Mouse (Mus musculus) liver, postnatal 0 days (tissue): ENCODE data around the gene Ttll11. TPM values are rescaled to one million over a fixed set of nuclear protein-coding genes. Genes with fewer than 3 reads are reported as not detected.

ENCODE experiments used
- ATAC-seq: fragments of 200-750 bp; cut with Nextera tagmentation; 2 replicates; pipeline ENCODE4 v1.8.0; 2017; ENCODE audit warnings: mild to moderate bottlenecking, moderate library complexity
- DNase-seq: peaks from one replicate; pipeline ENCODE4 v3.0.0-alpha.2; 2016
- H3K27ac ChIP-seq: fragments of 300-500 bp; sonication (generic); 2 replicates; pipeline ENCODE4 v1.5.1; 2014; ENCODE audit warnings: antibody characterized with exemption, moderate library complexity, mild to moderate bottlenecking, low read depth
- H3K27me3 ChIP-seq: fragments of 300-500 bp; sonication (generic); 2 replicates; pipeline ENCODE4 v1.6.1; 2014; ENCODE audit warnings: low read length, control low read depth, mixed read lengths; ENCODE audit not compliant: insufficient read depth
- H3K36me3 ChIP-seq: fragments of 300-500 bp; sonication (generic); replicated peaks from 2 replicates; pipeline ENCODE4 v1.6.1; 2014; ENCODE audit warnings: mild to moderate bottlenecking, control low read depth, low read length, moderate library complexity, mixed read lengths; ENCODE audit not compliant: insufficient read depth
- H3K4me1 ChIP-seq: fragments of 300-500 bp; sonication (generic); 2 replicates; pipeline ENCODE4 v1.6.1; 2014; ENCODE audit warnings: antibody characterized with exemption, mild to moderate bottlenecking, control low read depth; ENCODE audit not compliant: insufficient read depth
- H3K4me2 ChIP-seq: fragments of 300-500 bp; sonication (generic); 2 replicates; pipeline ENCODE4 v1.6.1; 2014; ENCODE audit warnings: low read depth, mild to moderate bottlenecking, low read length, moderate library complexity, mixed read lengths
- H3K4me3 ChIP-seq: fragments of 300-500 bp; sonication (generic); 2 replicates; pipeline ENCODE4 v1.5.1; 2014; ENCODE audit warnings: low read depth, low read length
- H3K9ac ChIP-seq: fragments of 300-500 bp; sonication (generic); replicated peaks from 2 replicates; pipeline ENCODE4 v1.6.1; 2014; ENCODE audit warnings: mild to moderate bottlenecking, moderate library complexity
- H3K9me3 ChIP-seq: fragments of 300-500 bp; sonication (generic); 2 replicates; pipeline ENCODE4 v1.6.1; 2016; ENCODE audit warnings: mild to moderate bottlenecking, control low read depth, low read length, mixed read lengths
- CTCF ChIP-seq: sonication (generic); IDR thresholded peaks from 2 replicates; pipeline ENCODE4 v1.5.1; 2016; ENCODE audit warnings: antibody characterized with exemption, low read depth
- EP300 ChIP-seq: IDR thresholded peaks from 2 replicates; pipeline ENCODE4 v1.6.1; 2016; ENCODE audit warnings: antibody characterized with exemption, low read depth, mild to moderate bottlenecking
- WGBS: fragments of 180-500 bp; shearing (Covaris S2); extraction: QIAGEN DNeasy Blood & Tissue Kit; methylation state at CpG from one replicate; pipeline ENCODE4 v1.1.7; 2014; ENCODE audit not compliant: insufficient replicate concordance; 5-methylcytosine and 5-hydroxymethylcytosine counted together
- polyA plus RNA-seq: library from polyadenylated mRNA; unstranded; fragments of >200 nt; fragmentation: Nextera tagmentation; extraction: Ambion mirVana; gene quantifications from 2 replicates; pipeline ENCODE4 v1.2.1, GENCODE M21; 2015

Ttll11 gene
- polyA plus RNA-seq, 1 experiment from 2014 or later = 1.1 TPM

- WGBS = 74% methylated on average over 11 of the region's 11 CpGs
- no peak overlapping the region for H3K4me3 ChIP-seq
- no peak for ATAC-seq
Measured at GRCm38 (mm10) chr2:35838751-35839479, 140.8 kb downstream of the Ttll11 start.

GRCm38 (mm10) chr2:35834198-35834913 lies 145.4 kb downstream of the Ttll11 start:
- no peak overlapping the region for H3K9ac ChIP-seq
- H3K4me1 ChIP-seq = peaks cover 28% of the 10 kb centered on the region
- no peak overlapping the region for H3K4me2 ChIP-seq
- no peak for DNase-seq
- no peaks in the 10 kb centered on the region for H3K36me3 ChIP-seq
- TF ChIP-seq EP300 (no peak), CTCF (no peak)
- H3K27ac ChIP-seq = no peak overlapping the region
- WGBS = 91% methylated on average over 10 of the region's 10 CpGs
- no peaks in the 10 kb centered on the region for H3K27me3 ChIP-seq
- peaks cover 16% of the 10 kb centered on the region for H3K9me3 ChIP-seq
- ATAC-seq = no peak
- no peak overlapping the region for H3K4me3 ChIP-seq

More at GRCm38 (mm10) chr2:35838751-35839479, 140.8 kb downstream of the Ttll11 start:
- Histone ChIP-seq H3K27ac (no peak overlapping the region), H3K9me3 (peaks cover 16% of the 10 kb centered on the region), H3K4me2 (no peak overlapping the region), H3K27me3 (no peaks in the 10 kb centered on the region), H3K4me1 (peaks cover 17% of the 10 kb centered on the region), H3K9ac (no peak overlapping the region), H3K36me3 (no peaks in the 10 kb centered on the region)
- DNase-seq = no peak
- TF ChIP-seq CTCF (no peak), EP300 (no peak)

DNA sequence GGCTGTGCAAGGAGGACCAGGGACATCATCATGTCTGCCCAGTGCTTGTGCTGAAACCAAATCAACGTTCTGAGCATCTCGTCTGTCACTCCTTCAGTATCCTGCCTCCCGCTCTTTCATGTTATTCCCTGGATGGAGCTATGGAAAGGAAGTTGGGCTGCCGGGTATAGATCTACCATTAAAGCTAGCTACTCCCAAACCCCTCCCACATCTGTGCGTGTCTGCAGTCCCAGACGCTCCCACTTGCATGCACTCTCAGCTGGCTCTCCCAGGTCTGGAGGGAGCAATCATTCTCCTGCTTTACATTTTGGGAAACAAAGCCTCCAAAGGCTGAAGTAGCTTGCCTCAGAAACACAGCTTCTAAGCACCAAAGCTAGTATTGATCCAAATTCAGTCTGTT lies 146.2 kb downstream of the Ttll11 start:
- peaks cover 16% of the 10 kb centered on the region for H3K9me3 ChIP-seq
- peaks cover 28% of the 10 kb centered on the region for H3K4me1 ChIP-seq
- no peaks in the 10 kb centered on the region for H3K36me3 ChIP-seq
- DNase-seq = no peak
- H3K27me3 ChIP-seq = no peaks in the 10 kb centered on the region
- no peak overlapping the region for H3K4me3 ChIP-seq
- no peak for ATAC-seq
- 76% methylated on average over 6 of the region's 6 CpGs for WGBS
- H3K4me2 ChIP-seq = no peak overlapping the region
- no peak overlapping the region for H3K9ac ChIP-seq
- TF ChIP-seq EP300 (no peak), CTCF (no peak)
- no peak overlapping the region for H3K27ac ChIP-seq

DNA sequence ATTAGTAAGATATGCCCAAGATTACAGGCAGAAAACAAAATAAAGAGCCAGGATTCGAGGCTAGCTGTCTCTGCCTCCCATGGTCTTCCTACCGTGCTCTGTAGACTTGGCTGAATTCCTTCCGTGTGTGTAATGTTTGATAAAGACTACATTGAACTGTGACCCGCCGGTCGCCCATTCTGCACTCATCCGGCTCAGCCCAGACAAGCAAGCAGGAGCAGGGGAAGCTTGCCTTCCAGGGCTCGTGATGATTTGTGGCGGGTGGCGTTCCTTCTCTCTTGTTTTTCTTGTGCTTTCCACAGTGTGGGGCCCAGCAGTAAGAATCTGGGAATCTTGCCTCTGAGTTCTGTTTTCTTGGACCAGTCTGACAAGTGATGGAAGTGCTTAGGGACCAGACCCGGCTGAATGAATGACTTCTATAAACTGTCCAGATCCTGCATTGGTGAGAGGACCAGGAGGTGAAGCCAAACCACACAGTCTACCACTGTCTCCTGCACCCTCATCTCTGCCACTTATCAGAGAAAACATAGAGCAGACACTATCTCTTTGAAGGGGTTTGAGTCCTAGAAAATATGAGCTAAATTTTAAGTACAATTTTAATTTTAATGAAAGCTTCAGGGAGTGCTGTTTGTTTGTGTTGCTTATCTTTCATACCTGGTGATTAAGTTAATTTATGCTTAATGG lies 146.8 kb downstream of the Ttll11 start:
- peaks cover 16% of the 10 kb centered on the region for H3K9me3 ChIP-seq
- H3K27ac ChIP-seq = peak overlapping the region; percentile 52; the same call in 1 of the 2 replicates
- no peak overlapping the region for H3K9ac ChIP-seq
- H3K36me3 ChIP-seq = no peaks in the 10 kb centered on the region
- H3K4me3 ChIP-seq = no peak overlapping the region
- ATAC-seq = peak; percentile 77
- DNase-seq = peak; percentile 51
- 16% methylated on average over 11 of the region's 11 CpGs for WGBS
- no peaks in the 10 kb centered on the region for H3K27me3 ChIP-seq
- H3K4me1 ChIP-seq = peaks cover 28% of the 10 kb centered on the region
- H3K4me2 ChIP-seq = no peak overlapping the region
- TF ChIP-seq CTCF (no peak), EP300 (peak; percentile 2; the same call in 1 of the 2 replicates)

- no peak for DNase-seq
- H3K9ac ChIP-seq = no peak overlapping the region
- no peaks in the 10 kb centered on the region for H3K36me3 ChIP-seq
- H3K27ac ChIP-seq = peak overlapping the region; percentile 52
- TF ChIP-seq CTCF (no peak), EP300 (no peak)
- no peak for ATAC-seq
- no peaks in the 10 kb centered on the region for H3K27me3 ChIP-seq
- 45% methylated on average over 10 of the region's 10 CpGs for WGBS
- no peak overlapping the region for H3K4me3 ChIP-seq
- peaks cover 10% of the 10 kb centered on the region; the same call in 1 of the 2 replicates for H3K9me3 ChIP-seq
- no peak overlapping the region for H3K4me2 ChIP-seq
- H3K4me1 ChIP-seq = peaks cover 28% of the 10 kb centered on the region
Measured at GRCm38 (mm10) chr2:35831904-35832581, 147.7 kb downstream of the Ttll11 start.
